Mouse (Mus musculus): Measurements from ENCODE around the gene Gm10670. TPM values are rescaled to one million over a fixed set of nuclear protein-coding genes. Genes with fewer than 3 reads are reported as not detected.
"Not testable (repeated sequence)": the region's sequence is repeated elsewhere in the genome, so short reads cannot be mapped to it uniquely, and the experiment has no call there.

The Gm10670 gene
- not detected in 2 replicates for polyA plus RNA-seq (2012; rRNA removed)

DNA sequence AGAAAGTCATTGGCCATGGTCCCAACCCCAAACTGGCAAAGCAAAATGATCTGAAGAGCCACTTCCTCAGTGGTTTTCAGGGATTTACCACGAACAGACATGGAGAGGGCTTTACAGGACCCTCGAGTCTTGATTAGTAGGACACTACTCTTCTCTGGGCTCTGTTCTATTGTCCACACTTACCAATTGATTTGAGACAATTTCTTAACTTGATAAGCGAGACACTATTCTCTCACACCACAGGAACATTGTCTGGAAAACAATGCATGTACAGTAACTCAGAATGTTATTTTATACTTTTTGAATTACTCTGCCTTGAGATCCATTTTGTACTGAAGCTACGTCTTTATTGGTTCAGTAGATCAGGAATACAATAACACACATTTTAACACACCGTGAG, at the start of gene Gm10670:
Gene Gm10670 (minus strand): TSS at position 101 of the 400 bp plus-strand sequence.
- no CpG with 5 or more reads among the region's 5 CpGs for WGBS
- DNase-seq (ENCODE audit: low read depth, low spot score) = not testable (repeated sequence)

DNA sequence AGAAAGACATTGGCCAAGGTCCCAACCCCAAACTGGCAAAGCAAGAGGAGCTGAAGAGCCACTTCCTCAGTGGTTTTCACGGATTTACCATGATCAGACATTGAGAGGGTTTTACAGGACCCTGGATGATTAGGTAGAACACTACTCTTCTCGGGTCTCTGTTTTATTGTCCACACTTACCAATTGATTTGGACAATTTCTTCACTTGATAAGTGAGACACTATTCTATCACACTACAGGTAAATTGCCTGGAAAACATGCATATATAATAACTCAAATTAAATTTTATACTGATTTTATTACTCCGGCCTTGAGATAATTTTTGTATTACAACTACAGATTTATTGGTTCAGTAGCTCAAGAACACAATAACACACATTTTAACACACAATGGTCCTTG, 35.7 kb upstream of the Gm10670 start, which contains the start of gene Vmn1r103:
Gene Vmn1r103 (minus strand): TSS at position 101 of the 400 bp plus-strand sequence.
- not testable (repeated sequence) for DNase-seq (ENCODE audit: low read depth, low spot score)
- WGBS = 25% methylated on average over 1 of the region's 3 CpGs

DNA sequence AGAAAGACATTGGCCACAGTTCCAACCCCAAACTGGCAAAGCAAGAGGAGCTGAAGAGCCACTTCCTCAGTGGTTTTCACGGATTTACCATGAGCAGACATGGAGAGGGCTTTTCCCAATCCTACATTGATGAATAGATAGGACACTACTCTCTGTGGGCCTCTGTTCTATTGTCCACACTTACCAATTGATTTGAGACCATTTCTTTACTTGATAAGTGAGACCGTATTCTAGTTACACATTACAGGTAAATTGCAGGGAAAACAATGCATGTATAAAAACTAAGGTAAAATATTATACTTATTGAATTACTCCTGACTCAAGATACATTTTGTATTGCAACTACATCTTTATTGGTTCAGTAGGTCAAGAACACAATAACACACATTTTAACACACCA, 32.2 kb downstream of the Gm10670 start, which contains the start of gene Vmn1r101:
Gene Vmn1r101 (minus strand): TSS at position 101 of the 400 bp plus-strand sequence.
- WGBS = no CpG with 5 or more reads among the region's 2 CpGs

More for the DNA sequence above, 32.2 kb downstream of the Gm10670 start, which contains the start of gene Vmn1r101:
- not testable (repeated sequence) for DNase-seq (ENCODE audit: low read depth, low spot score)

Other genes with a start within 250 kb of the Gm10670 start
- not detected in 2 replicates for gene Gm4498, start 241.1 kb downstream of the Gm10670 start, polyA plus RNA-seq (2012; rRNA removed)
- gene Gm5890, start 212.1 kb downstream of the Gm10670 start, polyA plus RNA-seq (2012; rRNA removed) = not detected in 2 replicates
- not detected in 2 replicates for gene Gm4133, start 140.9 kb downstream of the Gm10670 start, polyA plus RNA-seq (2012; rRNA removed)
- not detected in 2 replicates for gene Gm5728, start 99.5 kb downstream of the Gm10670 start, polyA plus RNA-seq (2012; rRNA removed)
- not detected in 2 replicates for gene Vmn1r100, start 57.0 kb downstream of the Gm10670 start, polyA plus RNA-seq (2012; rRNA removed)
- gene Vmn1r101, start 32.3 kb downstream of the Gm10670 start, polyA plus RNA-seq (2012; rRNA removed) = not detected in 2 replicates
- not detected in 2 replicates for gene Vmn1r103, start 35.6 kb upstream of the Gm10670 start, polyA plus RNA-seq (2012; rRNA removed)
- gene Vmn1r104, start 58.9 kb upstream of the Gm10670 start, polyA plus RNA-seq (2012; rRNA removed) = not detected in 2 replicates
- gene Gm5726, start 70.8 kb upstream of the Gm10670 start, polyA plus RNA-seq (2012; rRNA removed) = not detected in 2 replicates
- gene Gm4141, start 101.3 kb upstream of the Gm10670 start, polyA plus RNA-seq (2012; rRNA removed) = not detected in 2 replicates
- gene Gm4513, start 124.1 kb upstream of the Gm10670 start, polyA plus RNA-seq (2012; rRNA removed) = not detected in 2 replicates
- not detected in 2 replicates for gene Vmn1r107, start 194.0 kb upstream of the Gm10670 start, polyA plus RNA-seq (2012; rRNA removed)
- gene Vmn1r111, start 228.3 kb upstream of the Gm10670 start, polyA plus RNA-seq (2012; rRNA removed) = not detected in 2 replicates

Data from large intestine, adult 2 months (tissue).